Mouse (Mus musculus) lung, embryonic 14.5 days (tissue): Measurements from ENCODE around the gene Cage1. TPM values are rescaled to one million over a fixed set of nuclear protein-coding genes. Genes with fewer than 3 reads are reported as not detected.

Experiments used
- ATAC-seq: fragments of 200-750 bp; cut with Nextera tagmentation; 2 replicates; pipeline ENCODE4 v1.8.0; 2017; ENCODE audit warnings: mild to moderate bottlenecking, moderate TSS enrichment, moderate library complexity; ENCODE audit not compliant: insufficient read depth
- DNase-seq: peaks from one replicate; pipeline ENCODE4 v3.0.0-alpha.2; 2015
- H3K27ac ChIP-seq: fragments of 300-500 bp; sonication (generic); 2 replicates; pipeline ENCODE4 v1.5.1; 2014; ENCODE audit warnings: low read depth, mild to moderate bottlenecking, moderate library complexity
- H3K27me3 ChIP-seq: fragments of 300-500 bp; sonication (generic); 2 replicates; pipeline ENCODE4 v1.6.1; 2014; ENCODE audit warnings: low read length, control low read depth; ENCODE audit not compliant: insufficient read depth
- H3K36me3 ChIP-seq: fragments of 300-500 bp; sonication (generic); 2 replicates; pipeline ENCODE4 v1.6.1; 2014; ENCODE audit warnings: control low read depth; ENCODE audit not compliant: insufficient read depth
- H3K4me1 ChIP-seq: fragments of 300-500 bp; sonication (generic); 2 replicates; pipeline ENCODE4 v1.6.1; 2014; ENCODE audit warnings: antibody characterized with exemption, control low read depth; ENCODE audit not compliant: insufficient read depth
- H3K4me2 ChIP-seq: fragments of 300-500 bp; sonication (generic); 2 replicates; pipeline ENCODE4 v1.6.1; 2014; ENCODE audit warnings: mild to moderate bottlenecking
- H3K4me3 ChIP-seq: fragments of 300-500 bp; sonication (generic); 2 replicates; pipeline ENCODE4 v1.5.1; 2014; ENCODE audit warnings: low read depth, low read length
- H3K9ac ChIP-seq: fragments of 300-500 bp; sonication (generic); 2 replicates; pipeline ENCODE4 v1.6.1; 2014
- H3K9me3 ChIP-seq: fragments of 300-500 bp; sonication (generic); 2 replicates; pipeline ENCODE4 v1.6.1; 2016; ENCODE audit warnings: low read depth, low read length, control low read depth
- CTCF ChIP-seq: IDR thresholded peaks from 2 replicates; pipeline ENCODE4 v1.5.1; 2016; ENCODE audit warnings: antibody characterized with exemption, low read depth
- WGBS: fragments of 180-500 bp; shearing (Covaris S2); extraction: QIAGEN DNeasy Blood & Tissue Kit; methylation state at CpG from one replicate; pipeline ENCODE4 v1.1.7; 2014; 5-methylcytosine and 5-hydroxymethylcytosine counted together
- polyA plus RNA-seq: library from polyadenylated mRNA; unstranded; fragments of >200 nt; fragmentation: Nextera tagmentation; extraction: Ambion mirVana; gene quantifications from 2 replicates; pipeline ENCODE4 v1.2.1, GENCODE M21; 2014

Gene Cage1
- polyA plus RNA-seq, 1 experiment from 2014 or later, result 0.80 TPM

GRCm38 (mm10) chr13:37993376-37993703 is 43.5 kb downstream of the Cage1 start:
- WGBS, result under 1% methylated on average over 17 of the region's 17 CpGs

GRCm38 (mm10) chr13:37992638-37993371 is 44.1 kb downstream of the Cage1 start:
- TF ChIP-seq CTCF, result no peak
- Histone ChIP-seq H3K9ac (peak overlapping the region; percentile 95), H3K27ac (peak overlapping the region; percentile 96), H3K4me3 (peak overlapping the region; percentile 99), H3K36me3 (peaks cover 39% of the 10 kb centered on the region), H3K27me3 (no peaks in the 10 kb centered on the region), H3K9me3 (no peaks in the 10 kb centered on the region), H3K4me2 (peak overlapping the region; percentile 78), H3K4me1 (no peaks in the 10 kb centered on the region)
- peak; percentile 63 for DNase-seq
- no peak for ATAC-seq
- WGBS, result 3% methylated on average over 10 of the region's 10 CpGs

More at GRCm38 (mm10) chr13:37993376-37993703, 43.5 kb downstream of the Cage1 start:
- TF ChIP-seq CTCF, result no peak
- Histone ChIP-seq H3K4me2 (peak overlapping the region; percentile 78), H3K9me3 (no peaks in the 10 kb centered on the region), H3K4me3 (peak overlapping the region; percentile 99), H3K4me1 (no peaks in the 10 kb centered on the region), H3K27ac (peak overlapping the region; percentile 96), H3K36me3 (peaks cover 34% of the 10 kb centered on the region), H3K9ac (peak overlapping the region; percentile 95), H3K27me3 (no peaks in the 10 kb centered on the region)
- ATAC-seq, result no peak
- DNase-seq, result no peak

GRCm38 (mm10) chr13:37989701-37990100 is 47.2 kb downstream of the Cage1 start:
- Histone ChIP-seq H3K27ac (no peak overlapping the region), H3K27me3 (no peaks in the 10 kb centered on the region), H3K4me3 (no peak overlapping the region), H3K9ac (no peak overlapping the region), H3K4me2 (no peak overlapping the region), H3K4me1 (no peaks in the 10 kb centered on the region), H3K9me3 (no peaks in the 10 kb centered on the region), H3K36me3 (peaks cover 68% of the 10 kb centered on the region)
- WGBS, result 93% methylated on average over 8 of the region's 8 CpGs
- no peak for TF ChIP-seq CTCF
- no peak for ATAC-seq
- no peak for DNase-seq

DNA sequence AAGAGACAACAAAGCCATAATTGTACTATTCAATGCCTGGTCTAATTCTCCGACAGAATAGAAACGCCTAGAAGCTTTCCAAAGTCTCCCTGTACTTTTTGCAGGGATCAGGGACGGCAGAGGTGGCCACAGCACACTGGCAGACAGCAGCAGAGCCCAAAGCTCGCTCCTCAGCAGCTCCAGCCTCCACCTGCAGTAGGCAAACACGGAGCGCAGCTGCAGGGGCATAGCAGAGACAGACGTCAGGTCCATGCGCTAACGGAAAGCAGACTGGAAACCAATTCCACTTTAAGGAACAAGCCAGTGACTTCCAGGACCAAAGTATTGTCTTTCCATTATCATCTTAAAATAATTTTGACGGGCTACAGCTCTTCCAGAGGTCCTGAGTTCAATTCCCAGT is 50.7 kb downstream of the Cage1 start:
- Histone ChIP-seq H3K9ac (no peak overlapping the region), H3K4me3 (no peak overlapping the region), H3K27me3 (no peaks in the 10 kb centered on the region), H3K4me2 (no peak overlapping the region), H3K4me1 (no peaks in the 10 kb centered on the region), H3K9me3 (no peaks in the 10 kb centered on the region), H3K27ac (no peak overlapping the region), H3K36me3 (peaks cover 97% of the 10 kb centered on the region)
- no peak for TF ChIP-seq CTCF
- 85% methylated on average over 10 of the region's 10 CpGs for WGBS
- no peak for DNase-seq
- ATAC-seq, result no peak

GRCm38 (mm10) chr13:37981063-37981462 is 55.8 kb downstream of the Cage1 start:
- TF ChIP-seq CTCF, result no peak

GRCm38 (mm10) chr13:37980346-37980745 is 56.5 kb downstream of the Cage1 start:
- no peak for ATAC-seq
- no peak overlapping the region for H3K4me2 ChIP-seq

More at GRCm38 (mm10) chr13:37981063-37981462, 55.8 kb downstream of the Cage1 start:
- H3K9ac ChIP-seq, result no peak overlapping the region
- ATAC-seq (no peak), DNase-seq (no peak)
- no peaks in the 10 kb centered on the region for H3K27me3 ChIP-seq
- H3K27ac ChIP-seq, result no peak overlapping the region
- no peaks in the 10 kb centered on the region for H3K9me3 ChIP-seq
- H3K4me1 ChIP-seq, result no peaks in the 10 kb centered on the region
- no peak overlapping the region for H3K4me2 ChIP-seq
- 75% methylated on average over 5 of the region's 5 CpGs for WGBS
- H3K4me3 ChIP-seq, result no peak overlapping the region
- H3K36me3 ChIP-seq, result peaks cover 94% of the 10 kb centered on the region

GRCm38 (mm10) chr13:37979506-37979905 is 57.4 kb downstream of the Cage1 start:
- H3K9me3 ChIP-seq, result no peaks in the 10 kb centered on the region
- no peaks in the 10 kb centered on the region for H3K27me3 ChIP-seq
- no peak overlapping the region for H3K9ac ChIP-seq
- DNase-seq (no peak), ATAC-seq (no peak)
- TF ChIP-seq CTCF, result no peak
- H3K36me3 ChIP-seq, result peaks cover 85% of the 10 kb centered on the region
- H3K4me3 ChIP-seq, result no peak overlapping the region
- no peaks in the 10 kb centered on the region for H3K4me1 ChIP-seq
- no peak overlapping the region for H3K4me2 ChIP-seq
- WGBS, result 90% methylated on average over 12 of the region's 12 CpGs
- H3K27ac ChIP-seq, result no peak overlapping the region

More at GRCm38 (mm10) chr13:37980346-37980745, 56.5 kb downstream of the Cage1 start:
- Histone ChIP-seq H3K9me3 (no peaks in the 10 kb centered on the region), H3K36me3 (peaks cover 92% of the 10 kb centered on the region), H3K27me3 (no peaks in the 10 kb centered on the region), H3K9ac (no peak overlapping the region), H3K27ac (no peak overlapping the region), H3K4me3 (no peak overlapping the region), H3K4me1 (no peaks in the 10 kb centered on the region)
- 91% methylated on average over 10 of the region's 10 CpGs for WGBS
- TF ChIP-seq CTCF, result no peak
- no peak for DNase-seq
